Mouse (Mus musculus): Measurements from ENCODE around the gene Pon1. TPM values are rescaled to one million over a fixed set of nuclear protein-coding genes. Genes with fewer than 3 reads are reported as not detected.

The Pon1 gene
- polyA plus RNA-seq, 1 experiment from 2014 or later = not detected

GRCm38 (mm10) chr6:5129364-5130093, 64.2 kb downstream of the Pon1 start:
- ATAC-seq = no peak
- H3K4me3 ChIP-seq (ENCODE audit: low read depth, low read length) = no peak overlapping the region
- no peaks in the 10 kb centered on the region for H3K4me1 ChIP-seq (replicated peaks; ENCODE audit: control insufficient read depth, insufficient read depth, low read length)
- 91% methylated on average over 14 of the region's 14 CpGs for WGBS
- no peak overlapping the region for H3K9ac ChIP-seq (ENCODE audit: low read depth, low read length)
- no peaks in the 10 kb centered on the region for H3K36me3 ChIP-seq (ENCODE audit: control insufficient read depth, insufficient read depth)
- H3K4me2 ChIP-seq (replicated peaks; ENCODE audit: low read depth) = no peak overlapping the region
- H3K27ac ChIP-seq (ENCODE audit: low read depth, low read length) = no peak overlapping the region
- no peaks in the 10 kb centered on the region for H3K27me3 ChIP-seq (replicated peaks; ENCODE audit: control insufficient read depth, insufficient read depth, low read length)
- no peaks in the 10 kb centered on the region for H3K9me3 ChIP-seq (ENCODE audit: control insufficient read depth)
- no peak for TF ChIP-seq CTCF (IDR thresholded peaks at IDR 0.05; ENCODE audit: low read depth)

- H3K9me3 ChIP-seq (ENCODE audit: control insufficient read depth) = no peaks in the 10 kb centered on the region
- H3K4me3 ChIP-seq (ENCODE audit: low read depth, low read length) = no peak overlapping the region
- H3K36me3 ChIP-seq (ENCODE audit: control insufficient read depth, insufficient read depth) = no peaks in the 10 kb centered on the region; the same call in 1 of the 2 replicates
- no peaks in the 10 kb centered on the region for H3K27me3 ChIP-seq (replicated peaks; ENCODE audit: control insufficient read depth, insufficient read depth, low read length)
- no peak overlapping the region for H3K9ac ChIP-seq (ENCODE audit: low read depth, low read length)
- no peak for TF ChIP-seq CTCF (IDR thresholded peaks at IDR 0.05; ENCODE audit: low read depth)
- WGBS = 65% methylated on average over 3 of the region's 3 CpGs
- no peak overlapping the region for H3K4me2 ChIP-seq (replicated peaks; ENCODE audit: low read depth)
- no peak overlapping the region for H3K27ac ChIP-seq (ENCODE audit: low read depth, low read length)
- H3K4me1 ChIP-seq (replicated peaks; ENCODE audit: control insufficient read depth, insufficient read depth, low read length) = no peaks in the 10 kb centered on the region
- no peak for ATAC-seq
These were observed 73.5 kb downstream of the Pon1 start for GRCm38 (mm10) chr6:5120229-5120628.

- no peak overlapping the region for H3K4me2 ChIP-seq (replicated peaks; ENCODE audit: low read depth)
- H3K9me3 ChIP-seq (ENCODE audit: control insufficient read depth) = no peaks in the 10 kb centered on the region
- no peak overlapping the region for H3K9ac ChIP-seq (ENCODE audit: low read depth, low read length)
- no peaks in the 10 kb centered on the region for H3K27me3 ChIP-seq (replicated peaks; ENCODE audit: control insufficient read depth, insufficient read depth, low read length)
- no peaks in the 10 kb centered on the region for H3K4me1 ChIP-seq (replicated peaks; ENCODE audit: control insufficient read depth, insufficient read depth, low read length)
- H3K4me3 ChIP-seq (ENCODE audit: low read depth, low read length) = no peak overlapping the region
- TF ChIP-seq CTCF (IDR thresholded peaks at IDR 0.05; ENCODE audit: low read depth) = no peak
- H3K36me3 ChIP-seq (ENCODE audit: control insufficient read depth, insufficient read depth) = no peaks in the 10 kb centered on the region; the same call in 1 of the 2 replicates
- WGBS = 92% methylated on average over 15 of the region's 15 CpGs
- no peak for ATAC-seq
- no peak overlapping the region for H3K27ac ChIP-seq (ENCODE audit: low read depth, low read length)
These were observed 74.4 kb downstream of the Pon1 start for GRCm38 (mm10) chr6:5119181-5119910.

Other genes with a start within 250 kb of the Pon1 start
- 62.9 and 66.0 TPM in 2 replicates for gene Pon3, start 62.3 kb upstream of the Pon1 start, polyA plus RNA-seq (2015; fragmentation: Nextera tagmentation; extraction: Ambion mirVana)
- gene Pon2, start 104.5 kb upstream of the Pon1 start, polyA plus RNA-seq (2015; fragmentation: Nextera tagmentation; extraction: Ambion mirVana) = 179 and 207 TPM in 2 replicates
- 1.3 and 1.8 TPM in 2 replicates for gene Asb4, start 189.4 kb upstream of the Pon1 start, polyA plus RNA-seq (2015; fragmentation: Nextera tagmentation; extraction: Ambion mirVana)